Mouse (Mus musculus): Measurements from ENCODE around the gene Slc12a3.
"Not testable (repeated sequence)": the region's sequence is repeated elsewhere in the genome, so short reads cannot be mapped to it uniquely, and the experiment has no call there.

The Slc12a3 gene

GRCm38 (mm10) chr8:94399361-94399953 lies 70.5 kb downstream of the Slc12a3 start:
- no peak for DNase-seq (ENCODE audit: low spot score in 2 of 2)

- not testable (repeated sequence) for DNase-seq (ENCODE audit: low spot score in 2 of 2)
These were observed 71.0 kb downstream of the Slc12a3 start for GRCm38 (mm10) chr8:94399957-94400356.

DNA sequence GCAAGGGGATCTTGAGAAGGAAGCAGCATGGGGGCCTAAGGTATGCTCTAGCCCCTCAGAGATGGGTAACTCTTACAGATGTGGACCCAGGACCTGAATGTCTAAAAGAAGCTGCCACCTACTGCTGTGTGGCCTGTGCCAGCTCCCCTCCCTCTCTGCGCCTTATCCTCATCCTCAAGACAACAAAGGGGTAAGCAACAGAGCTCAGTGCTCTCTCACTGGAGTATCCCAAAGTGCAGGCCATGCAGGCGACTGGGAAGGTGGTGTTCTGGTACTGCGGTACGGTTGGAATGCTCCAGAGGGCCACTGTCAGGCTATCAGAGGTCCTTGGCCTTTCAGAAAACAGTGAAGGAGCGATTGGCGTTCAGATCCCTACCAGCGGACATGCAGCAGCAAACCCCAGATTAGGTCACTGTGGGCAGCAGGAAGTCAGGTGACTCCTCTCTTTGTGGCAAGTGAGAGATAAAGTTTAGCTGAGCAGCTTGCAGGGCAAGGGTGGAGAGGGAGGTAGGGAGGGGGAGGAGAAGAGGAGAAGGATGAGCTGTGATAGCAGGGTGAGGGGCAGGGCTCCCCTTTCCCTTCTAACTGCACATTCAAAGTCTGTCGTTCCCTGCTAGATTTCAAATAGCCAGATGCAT lies 79.6 kb downstream of the Slc12a3 start:
- DNase-seq (ENCODE audit: low spot score in 2 of 2), result no peak

- DNase-seq (ENCODE audit: low spot score in 2 of 2), result no peak
These were observed 80.5 kb downstream of the Slc12a3 start for GRCm38 (mm10) chr8:94409523-94409922.

- DNase-seq (ENCODE audit: low spot score in 2 of 2), result no peak
These were observed 83.5 kb downstream of the Slc12a3 start for GRCm38 (mm10) chr8:94412518-94412917.

DNA sequence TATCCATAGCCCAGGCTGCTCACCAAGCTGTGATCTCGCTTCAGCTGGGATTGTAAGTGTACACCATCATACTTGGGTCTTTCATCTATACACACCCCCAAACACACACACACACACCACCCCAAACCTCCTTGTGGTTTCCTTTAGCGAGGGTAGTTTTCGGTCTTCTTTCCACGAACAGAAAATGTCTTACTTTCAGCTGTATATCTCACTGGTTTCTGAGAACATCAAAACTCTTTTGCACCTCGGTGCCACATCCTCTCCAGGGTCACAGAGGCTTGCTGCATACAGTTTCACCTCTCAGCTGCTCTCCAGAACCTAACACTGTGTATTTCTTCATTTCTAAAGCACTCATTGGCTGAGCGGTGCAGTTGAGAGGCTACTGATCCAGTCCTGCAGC lies 84.5 kb downstream of the Slc12a3 start:
- no peak for DNase-seq (ENCODE audit: low spot score in 2 of 2)

DNA sequence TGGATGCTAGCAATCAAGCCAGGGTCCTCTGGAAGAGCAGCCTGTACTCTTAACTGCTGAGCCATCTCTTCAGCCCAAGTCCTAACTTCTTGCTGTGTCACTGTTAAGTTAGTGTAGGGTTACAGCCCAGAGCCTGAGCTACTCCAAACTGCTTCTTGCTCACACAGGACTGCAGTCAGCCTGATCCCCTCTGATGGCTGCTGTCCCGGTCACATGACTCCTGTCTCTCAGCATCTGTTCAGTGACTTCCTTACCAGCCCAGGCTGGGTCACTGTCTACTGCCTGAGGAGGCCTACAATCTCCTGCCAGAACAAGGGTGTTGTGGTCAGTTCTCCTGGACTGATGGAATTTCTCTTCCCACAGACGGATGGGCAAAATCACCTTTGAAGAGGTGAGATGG lies 86.2 kb downstream of the Slc12a3 start:
- no peak for DNase-seq (ENCODE audit: low spot score in 2 of 2)

All from spleen, postnatal 4 days (tissue).